In the genomic region with DNA sequence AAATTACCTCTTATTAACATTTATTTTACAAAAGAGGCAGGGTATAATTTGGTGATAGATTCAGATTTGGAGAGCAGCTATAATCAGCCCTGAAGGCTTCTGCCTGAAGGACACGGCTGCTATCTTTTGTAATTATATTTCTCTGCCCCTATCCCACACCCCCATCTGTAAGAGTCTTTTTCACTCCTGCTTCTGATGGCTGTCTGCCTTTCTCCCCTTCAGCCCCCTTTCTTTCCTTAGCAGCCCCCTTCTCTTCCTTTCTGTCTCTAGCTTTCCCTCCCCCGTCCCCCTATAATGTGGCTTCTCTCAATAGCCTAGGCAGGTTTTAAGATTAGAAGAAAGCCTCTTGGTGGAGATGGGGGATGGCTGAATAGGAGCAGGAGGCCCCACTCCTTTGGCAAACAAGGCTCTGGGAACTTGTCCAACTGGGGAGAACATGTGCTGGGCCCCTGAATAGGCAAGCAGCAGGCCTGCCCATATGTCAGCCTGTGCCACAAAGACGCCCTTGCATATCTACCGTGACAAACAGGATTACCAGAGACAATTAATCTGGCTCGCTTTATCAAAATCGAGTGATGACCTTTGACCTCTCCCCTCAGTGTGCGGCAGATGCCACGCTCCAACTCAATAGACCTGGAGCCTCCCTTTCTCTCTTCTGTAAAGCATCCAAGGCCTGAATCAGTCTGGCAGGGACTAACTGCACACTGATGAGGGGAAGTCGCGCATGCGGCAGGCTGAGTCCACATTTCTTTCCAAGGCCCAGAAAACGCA, we compare ENCODE assay signal across 9 mouse cellular contexts.
DNase-seq lines count a peak whose midpoint lies in the region; ATAC-seq lines count a peak whose summit lies in the region.
"Had no signal": no experiment of that assay in that cellular context is flagged by ENCODE, and none has a peak within 500 bp of the region (broad histone marks: within the 10 kb centered on the region; RNA-seq: fewer than 3 reads in every experiment).

No protein-coding gene starts in this region.

- H3K4me3 ChIP-seq in midbrain, embryonic 11.5 days (ENCODE audit: low read depth, low read length), result no peak overlapping the region
- H3K4me3 ChIP-seq: limb, embryonic 12.5 days had no signal

- WGBS in midbrain, embryonic 11.5 days, result 9% methylated on average over 12 of the region's 12 CpGs

- H3K27ac ChIP-seq in midbrain, embryonic 11.5 days (ENCODE audit: low read depth, low read length), result peak overlapping the region; percentile 90
- H3K27ac ChIP-seq: limb, embryonic 12.5 days had no signal

- H3K9me3 ChIP-seq in midbrain, embryonic 11.5 days (ENCODE audit: control insufficient read depth, low read length), result no peaks in the 10 kb centered on the region
- H3K9me3 ChIP-seq: limb, embryonic 12.5 days had no signal

- DNase-seq in adipocyte (ENCODE audit: low spot score), result peak; percentile 4
- DNase-seq in cerebellum, postnatal 14 days, result peak; percentile 96 to 97
- peak; percentile 16 to 18 for DNase-seq in frontal cortex, postnatal 25 days (ENCODE audit: low spot score in 2 of 2)
- DNase-seq in layer of hippocampus, adult 8-10 months (ENCODE audit: low spot score in 2 of 2), result peak; percentile 86 to 89
- peak; percentile 98 for DNase-seq in midbrain, embryonic 11.5 days (ENCODE audit: low spot score, missing footprints)
- peak; percentile 34 to 48 for DNase-seq in right cerebral cortex, postnatal 36 days (ENCODE audit: low spot score in 2 of 2)
- no peak for DNase-seq in gastrocnemius, adult 18-20 months (ENCODE audit: low spot score)
- DNase-seq in adrenal gland, adult (ENCODE audit: inconsistent age in 2 of 2, low spot score in 1 of 2), result no peak

- no peaks in the 10 kb centered on the region for H3K27me3 ChIP-seq in midbrain, embryonic 11.5 days (ENCODE audit: control insufficient read depth, insufficient read depth, low read length)
- H3K27me3 ChIP-seq: limb, embryonic 12.5 days had no signal

- no peaks in the 10 kb centered on the region for H3K36me3 ChIP-seq in midbrain, embryonic 11.5 days (ENCODE audit: control insufficient read depth, insufficient read depth, low read length)
- H3K36me3 ChIP-seq: limb, embryonic 12.5 days had no signal

- peak overlapping the region; percentile 24; the same call in 1 of the 2 replicates for H3K9ac ChIP-seq in midbrain, embryonic 11.5 days (ENCODE audit: low read length)
- H3K9ac ChIP-seq: limb, embryonic 12.5 days had no signal

- peaks cover 22% of the 10 kb centered on the region for H3K4me1 ChIP-seq in midbrain, embryonic 11.5 days (ENCODE audit: control insufficient read depth, insufficient read depth, low read length)

- peak; percentile 99 for ATAC-seq in midbrain, embryonic 11.5 days (ENCODE audit: low FRiP score)

- H3K4me2 ChIP-seq in midbrain, embryonic 11.5 days, result no peak overlapping the region
- H3K4me2 ChIP-seq: limb, embryonic 12.5 days had no signal

Comparison
In these comparisons a context has a peak if more than half of its experiments do, and no peak if none do; other contexts are left out.
1. DNase-seq: peak in adipocyte (single experiment), cerebellum, postnatal 14 days (2 of 2), frontal cortex, postnatal 25 days (2 of 2), layer of hippocampus, adult 8-10 months (2 of 2), midbrain, embryonic 11.5 days (single experiment) and right cerebral cortex, postnatal 36 days (2 of 2); none in gastrocnemius, adult 18-20 months (single experiment) and adrenal gland, adult (0 of 2).